ENCODE assay signal across 13 mouse cellular contexts in the genomic region with DNA sequence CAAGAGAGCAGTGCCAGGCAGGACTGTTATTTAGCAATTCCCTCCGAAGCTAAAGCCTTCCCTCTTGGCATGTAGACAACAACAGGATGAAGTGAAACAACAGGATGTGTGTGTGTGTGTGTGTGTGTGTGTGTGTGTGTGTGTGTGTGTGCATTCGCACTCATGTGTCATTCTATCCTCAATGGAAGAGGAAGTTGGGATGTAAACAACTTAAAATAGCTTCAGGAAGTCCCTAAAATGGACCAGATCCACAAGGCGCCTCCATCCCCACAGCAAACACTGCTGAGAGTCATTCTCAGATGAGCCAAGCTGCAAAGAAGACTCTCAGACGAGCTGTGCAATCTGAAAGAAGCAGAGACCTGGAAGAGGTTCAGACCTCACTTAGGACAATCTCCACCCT.
DNase-seq lines count a peak whose midpoint lies in the region; ATAC-seq and TF ChIP-seq lines count a peak whose summit lies in the region.
"Had no signal": no experiment of that assay in that cellular context is flagged by ENCODE, and none has a peak within 500 bp of the region (broad histone marks: within the 10 kb centered on the region; RNA-seq: fewer than 3 reads in every experiment).

No protein-coding gene starts in this region.

- no peak overlapping the region for H3K4me3 ChIP-seq in lung, postnatal 0 days (ENCODE audit: low read depth, low read length)
- H3K4me3 ChIP-seq in hindbrain, postnatal 0 days (ENCODE audit: low read length), result no peak overlapping the region
- H3K4me3 ChIP-seq: limb, embryonic 15.5 days; midbrain, embryonic 12.5 days had no signal

- no peaks in the 10 kb centered on the region for H3K27me3 ChIP-seq in lung, postnatal 0 days (replicated peaks; ENCODE audit: insufficient read depth, low read length)
- no peaks in the 10 kb centered on the region for H3K27me3 ChIP-seq in hindbrain, postnatal 0 days (ENCODE audit: insufficient read depth, low read length)
- H3K27me3 ChIP-seq: limb, embryonic 15.5 days had no signal

- H3K9me3 ChIP-seq in lung, postnatal 0 days (ENCODE audit: low read length), result no peaks in the 10 kb centered on the region
- H3K9me3 ChIP-seq in hindbrain, postnatal 0 days (ENCODE audit: low read length), result no peaks in the 10 kb centered on the region
- H3K9me3 ChIP-seq: limb, embryonic 15.5 days; midbrain, embryonic 12.5 days had no signal

- no peak overlapping the region for H3K4me2 ChIP-seq in lung, postnatal 0 days (replicated peaks; ENCODE audit: low read depth, low read length)
- no peak overlapping the region for H3K4me2 ChIP-seq in hindbrain, postnatal 0 days (ENCODE audit: low read depth, low read length)
- H3K4me2 ChIP-seq: limb, embryonic 15.5 days; midbrain, embryonic 12.5 days had no signal

- no peaks in the 10 kb centered on the region for H3K36me3 ChIP-seq in lung, postnatal 0 days (ENCODE audit: insufficient read depth, low read length)
- no peaks in the 10 kb centered on the region for H3K36me3 ChIP-seq in hindbrain, postnatal 0 days (ENCODE audit: insufficient read depth, low read length)
- H3K36me3 ChIP-seq: limb, embryonic 15.5 days; midbrain, embryonic 12.5 days had no signal

- TF ChIP-seq EP300 in lung, postnatal 0 days (IDR thresholded peaks at IDR 0.05), result peak; percentile 93

- no peak for TF ChIP-seq CTCF in lung, postnatal 0 days (IDR thresholded peaks at IDR 0.05)
- no peak for TF ChIP-seq CTCF in hindbrain, postnatal 0 days (IDR thresholded peaks at IDR 0.05; ENCODE audit: low read depth)

- 25% methylated on average over 4 of the region's 4 CpGs for WGBS in lung, postnatal 0 days
- WGBS in hindbrain, postnatal 0 days, result 66% methylated on average over 4 of the region's 4 CpGs

- H3K27ac ChIP-seq in lung, postnatal 0 days (ENCODE audit: low read length), result no peak overlapping the region
- H3K27ac ChIP-seq in hindbrain, postnatal 0 days, result no peak overlapping the region
- H3K27ac ChIP-seq: limb, embryonic 15.5 days; midbrain, embryonic 12.5 days had no signal

- no peaks in the 10 kb centered on the region; the same call in 1 of the 2 replicates for H3K4me1 ChIP-seq in lung, postnatal 0 days (ENCODE audit: insufficient read depth, low read depth, low read length)
- H3K4me1 ChIP-seq in hindbrain, postnatal 0 days (ENCODE audit: insufficient read depth, low read length), result peaks cover 10% of the 10 kb centered on the region

- H3K9ac ChIP-seq in lung, postnatal 0 days (replicated peaks; ENCODE audit: low read depth), result no peak overlapping the region
- no peak overlapping the region for H3K9ac ChIP-seq in hindbrain, postnatal 0 days (replicated peaks; ENCODE audit: low read length)
- H3K9ac ChIP-seq: limb, embryonic 15.5 days; midbrain, embryonic 12.5 days had no signal

- DNase-seq in kidney, adult 9 months, result peak; percentile 12
- DNase-seq in kidney, postnatal 25 days, result no peak
- DNase-seq in right cerebral cortex, postnatal 10 days (ENCODE audit: low spot score in 2 of 2), result peak; percentile 22 to 29
- DNase-seq in right cerebral cortex, adult 18-20 months, result no peak
- DNase-seq in lung, postnatal 0 days (ENCODE audit: low spot score), result peak; percentile 56
- DNase-seq in skeletal muscle tissue, adult 2 months (ENCODE audit: low read depth, low spot score), result peak; percentile 10
- no peak for DNase-seq in hindbrain, postnatal 0 days (ENCODE audit: low spot score)
- DNase-seq: cerebellum, adult 18-20 months; gastrocnemius, postnatal 10 days; thymus, postnatal 25 days had no signal

- ATAC-seq in lung, postnatal 0 days, result peak; percentile 88
- no peak for ATAC-seq in hindbrain, postnatal 0 days
- ATAC-seq: activated CD4-positive, CD25-positive, alpha-beta regulatory T cell, adult 4 months had no signal

Comparison
In these comparisons a context has a peak if more than half of its experiments do, and no peak if none do; other contexts are left out.
1. DNase-seq: peak in kidney, adult 9 months (single experiment), right cerebral cortex, postnatal 10 days (2 of 2), lung, postnatal 0 days (single experiment) and skeletal muscle tissue, adult 2 months (single experiment); none in kidney, postnatal 25 days (0 of 2), right cerebral cortex, adult 18-20 months (single experiment) and hindbrain, postnatal 0 days (single experiment).